Mouse (Mus musculus) macrophage (primary cell): ENCODE measurements around the gene Bmpr1b. TPM values are rescaled to one million over a fixed set of nuclear protein-coding genes. Genes with fewer than 3 reads are reported as not detected.

Experiments
- H3K27ac ChIP-seq: fragments of 350-480 bp; formaldehyde crosslinking; 2 replicates; pipeline ENCODE4 v1.9.0; 2021
- H3K36me3 ChIP-seq: fragments of 350-480 bp; formaldehyde crosslinking; 2 replicates; pipeline ENCODE4 v1.9.0; 2021; ENCODE audit errors: inconsistent target
- H3K4me3 ChIP-seq: fragments of 350-480 bp; formaldehyde crosslinking; 2 replicates; pipeline ENCODE4 v1.9.0; 2021; ENCODE audit errors: inconsistent target
- H3K79me2 ChIP-seq: fragments of 350-480 bp; formaldehyde crosslinking; 2 replicates; pipeline ENCODE4 v1.9.0; 2021; ENCODE audit errors: inconsistent target
- WGBS: methylation state at CpG from one replicate; pipeline ENCODE4 v1.1.7; 2026; ENCODE audit warnings: inconsistent platforms; ENCODE audit not compliant: missing documents; 5-methylcytosine and 5-hydroxymethylcytosine counted together
- polyA plus RNA-seq: library from polyadenylated mRNA; stranded (reverse); fragments of 250-400 nt; gene quantifications from 3 replicates; pipeline ENCODE4 v1.2.4, GENCODE M21; 2018; ENCODE audit warnings: inconsistent platforms

The Bmpr1b gene
- polyA plus RNA-seq, 1 experiment from 2014 or later = not detected

- Histone ChIP-seq H3K36me3 (no peaks in the 10 kb centered on the region), H3K27ac (no peak overlapping the region), H3K4me3 (no peak overlapping the region), H3K79me2 (no peaks in the 10 kb centered on the region)
- WGBS = 90% methylated on average over 3 of the region's 3 CpGs
Observed at GRCm38 (mm10) chr3:141818615-141819312, 350.5 kb downstream of the Bmpr1b start.

GRCm38 (mm10) chr3:141814776-141815175, 354.4 kb downstream of the Bmpr1b start:
- Histone ChIP-seq H3K4me3 (no peak overlapping the region), H3K79me2 (no peaks in the 10 kb centered on the region), H3K27ac (no peak overlapping the region), H3K36me3 (no peaks in the 10 kb centered on the region)
- WGBS = 81% methylated on average over 1 of the region's 1 CpGs

- H3K36me3 ChIP-seq = no peaks in the 10 kb centered on the region
- H3K79me2 ChIP-seq = no peaks in the 10 kb centered on the region
- no peak overlapping the region for H3K4me3 ChIP-seq
- H3K27ac ChIP-seq = no peak overlapping the region
- WGBS = 17% methylated on average over 2 of the region's 2 CpGs
Observed at GRCm38 (mm10) chr3:141811348-141811747, 357.9 kb downstream of the Bmpr1b start.

GRCm38 (mm10) chr3:141810944-141811343, 358.3 kb downstream of the Bmpr1b start:
- WGBS = 79% methylated on average over 7 of the region's 7 CpGs
- no peaks in the 10 kb centered on the region for H3K36me3 ChIP-seq
- no peak overlapping the region for H3K27ac ChIP-seq
- H3K79me2 ChIP-seq = no peaks in the 10 kb centered on the region
- H3K4me3 ChIP-seq = no peak overlapping the region

GRCm38 (mm10) chr3:141809581-141809980, 359.6 kb downstream of the Bmpr1b start:
- WGBS = 78% methylated on average over 3 of the region's 3 CpGs
- no peak overlapping the region for H3K27ac ChIP-seq
- H3K4me3 ChIP-seq = no peak overlapping the region
- no peaks in the 10 kb centered on the region for H3K36me3 ChIP-seq
- H3K79me2 ChIP-seq = no peaks in the 10 kb centered on the region

GRCm38 (mm10) chr3:141804133-141804532, 365.1 kb downstream of the Bmpr1b start:
- Histone ChIP-seq H3K79me2 (no peaks in the 10 kb centered on the region), H3K36me3 (no peaks in the 10 kb centered on the region), H3K27ac (no peak overlapping the region), H3K4me3 (no peak overlapping the region)
- 84% methylated on average over 5 of the region's 5 CpGs for WGBS

- no peak overlapping the region for H3K4me3 ChIP-seq
- no peak overlapping the region for H3K27ac ChIP-seq
- no peaks in the 10 kb centered on the region for H3K36me3 ChIP-seq
- no peaks in the 10 kb centered on the region for H3K79me2 ChIP-seq
- 0% methylated on average over 1 of the region's 1 CpGs for WGBS
Observed at GRCm38 (mm10) chr3:141797789-141798188, 371.4 kb downstream of the Bmpr1b start.

- Histone ChIP-seq H3K27ac (no peak overlapping the region), H3K79me2 (no peaks in the 10 kb centered on the region), H3K36me3 (no peaks in the 10 kb centered on the region), H3K4me3 (no peak overlapping the region)
Observed at GRCm38 (mm10) chr3:141797372-141797771, 371.9 kb downstream of the Bmpr1b start.

GRCm38 (mm10) chr3:141794371-141794770, 374.9 kb downstream of the Bmpr1b start:
- H3K79me2 ChIP-seq = no peaks in the 10 kb centered on the region
- no peak overlapping the region for H3K27ac ChIP-seq
- H3K4me3 ChIP-seq = no peak overlapping the region
- WGBS = 97% methylated on average over 3 of the region's 3 CpGs
- H3K36me3 ChIP-seq = no peaks in the 10 kb centered on the region

GRCm38 (mm10) chr3:141793755-141794154, 375.5 kb downstream of the Bmpr1b start:
- 90% methylated on average over 2 of the region's 2 CpGs for WGBS
- no peak overlapping the region for H3K27ac ChIP-seq
- no peak overlapping the region for H3K4me3 ChIP-seq
- no peaks in the 10 kb centered on the region for H3K79me2 ChIP-seq
- no peaks in the 10 kb centered on the region for H3K36me3 ChIP-seq

GRCm38 (mm10) chr3:141792106-141792505, 377.1 kb downstream of the Bmpr1b start:
- Histone ChIP-seq H3K4me3 (no peak overlapping the region), H3K27ac (no peak overlapping the region), H3K36me3 (no peaks in the 10 kb centered on the region), H3K79me2 (no peaks in the 10 kb centered on the region)
- WGBS = 76% methylated on average over 1 of the region's 1 CpGs

- no peaks in the 10 kb centered on the region for H3K36me3 ChIP-seq
- 87% methylated on average over 8 of the region's 8 CpGs for WGBS
Observed at GRCm38 (mm10) chr3:141791026-141791780, 378.0 kb downstream of the Bmpr1b start.

More at GRCm38 (mm10) chr3:141791026-141791780, 378.0 kb downstream of the Bmpr1b start:
- no peak overlapping the region for H3K27ac ChIP-seq
- no peak overlapping the region for H3K4me3 ChIP-seq
- H3K79me2 ChIP-seq = no peaks in the 10 kb centered on the region

Other genes with a start within 250 kb of the Bmpr1b start
- 24.0 to 43.7 TPM (median 39.2 TPM) in 3 replicates for gene Pdlim5, start 226.3 kb upstream of the Bmpr1b start, polyA plus RNA-seq